Mouse (Mus musculus) activated CD4-positive, CD25-positive, alpha-beta regulatory T cell, adult 9 weeks (primary cell): ENCODE measurements around the gene Gpank1. TPM values are rescaled to one million over a fixed set of nuclear protein-coding genes. Genes with fewer than 3 reads are reported as not detected.

Experiments used
- polyA plus RNA-seq: library from polyadenylated mRNA; unstranded; fragments of 100-300 nt; shearing (Covaris generic); gene quantifications from one replicate; pipeline ENCODE4 v1.2.1, GENCODE M21; 2017

Gene Gpank1
- polyA plus RNA-seq = 58.5 TPM

GRCm38 (mm10) chr17:35121143-35121799, at the start of gene Gpank1:
TSS of gene Gpank1 (plus strand) at chr17:35121455.

GRCm38 (mm10) chr17:35076507-35077176, 44.6 kb upstream of the Gpank1 start, which contains the start of gene Ly6g6e:
TSS of gene Ly6g6e (plus strand) at chr17:35076902.

GRCm38 (mm10) chr17:35077786-35078233, 43.4 kb upstream of the Gpank1 start, which contains the start of gene Ly6g6d:
TSS of gene Ly6g6d (minus strand) at chr17:35078065.

GRCm38 (mm10) chr17:35085208-35085865, 35.9 kb upstream of the Gpank1 start, which contains the start of gene Ly6g6f:
TSS of gene Ly6g6f (minus strand) at chr17:35085610.

GRCm38 (mm10) chr17:35088825-35089644, 32.2 kb upstream of the Gpank1 start, which contains the start of gene Abhd16a:
TSS of gene Abhd16a (plus strand) at chr17:35089263.

GRCm38 (mm10) chr17:35108097-35108496, 13.2 kb upstream of the Gpank1 start, which contains the start of gene Ly6g5c:
TSS of gene Ly6g5c (plus strand) at chr17:35108279.

GRCm38 (mm10) chr17:35115046-35116019, 5.9 kb upstream of the Gpank1 start, which contains the start of gene Ly6g5b:
TSS of gene Ly6g5b (minus strand) at chr17:35115428.

GRCm38 (mm10) chr17:35121871-35122303, 632 bp downstream of the Gpank1 start, which contains the start of gene Csnk2b:
TSS of gene Csnk2b (minus strand) at chr17:35122053.

GRCm38 (mm10) chr17:35126206-35126611, 5.0 kb downstream of the Gpank1 start, which contains the start of gene D17H6S53E:
TSS of gene D17H6S53E (plus strand) at chr17:35126373.

GRCm38 (mm10) chr17:35131500-35132173, 10.4 kb downstream of the Gpank1 start, which contains the start of gene Apom:
TSS of gene Apom (minus strand) at chr17:35132050.

GRCm38 (mm10) chr17:35134801-35135590, 13.7 kb downstream of the Gpank1 start, which contains the start of gene Bag6:
TSS of gene Bag6 (plus strand) at chr17:35135178.

GRCm38 (mm10) chr17:35164568-35165450, 43.6 kb downstream of the Gpank1 start, which contains the start of gene Prrc2a:
TSS of gene Prrc2a (minus strand) at chr17:35164897.

Other genes with a start within 250 kb of the Gpank1 start
- 0.64 TPM for gene Zbtb12, start 242.0 kb upstream of the Gpank1 start, polyA plus RNA-seq
- not detected for gene Gm20547, start 239.4 kb upstream of the Gpank1 start, polyA plus RNA-seq
- 2.3 TPM for gene C2, start 223.2 kb upstream of the Gpank1 start, polyA plus RNA-seq
- 38.7 TPM for gene Ehmt2, start 223.0 kb upstream of the Gpank1 start, polyA plus RNA-seq
- not detected for gene Slc44a4, start 207.0 kb upstream of the Gpank1 start, polyA plus RNA-seq
- gene Neu1, start 190.2 kb upstream of the Gpank1 start, polyA plus RNA-seq = 85.9 TPM
- 54.2 TPM for gene Hspa1b, start 162.2 kb upstream of the Gpank1 start, polyA plus RNA-seq
- gene Gm20481, start 151.5 kb upstream of the Gpank1 start, polyA plus RNA-seq = 2.7 TPM
- gene Hspa1a, start 149.3 kb upstream of the Gpank1 start, polyA plus RNA-seq = 13.2 TPM
- gene Hspa1l, start 148.8 kb upstream of the Gpank1 start, polyA plus RNA-seq = 0.17 TPM
- 55.0 TPM for gene Lsm2, start 139.6 kb upstream of the Gpank1 start, polyA plus RNA-seq
- 187 TPM for gene Vars, start 120.5 kb upstream of the Gpank1 start, polyA plus RNA-seq
- 0.33 TPM for gene Vwa7, start 104.9 kb upstream of the Gpank1 start, polyA plus RNA-seq
- 0.82 TPM for gene Sapcd1, start 93.4 kb upstream of the Gpank1 start, polyA plus RNA-seq
- gene Msh5, start 74.7 kb upstream of the Gpank1 start, polyA plus RNA-seq = 1.5 TPM
- 661 TPM for gene Clic1, start 71.5 kb upstream of the Gpank1 start, polyA plus RNA-seq
- 2.2 TPM for gene Ddah2, start 62.4 kb upstream of the Gpank1 start, polyA plus RNA-seq
- gene Ly6g6c, start 56.1 kb upstream of the Gpank1 start, polyA plus RNA-seq = not detected
- gene Mpig6b, start 55.3 kb upstream of the Gpank1 start, polyA plus RNA-seq = not detected
- not detected for gene Ly6g6e, start 44.6 kb upstream of the Gpank1 start, polyA plus RNA-seq
- gene Ly6g6d, start 43.4 kb upstream of the Gpank1 start, polyA plus RNA-seq = not detected
- gene Ly6g6f, start 35.8 kb upstream of the Gpank1 start, polyA plus RNA-seq = not detected
- 65.7 TPM for gene Abhd16a, start 32.2 kb upstream of the Gpank1 start, polyA plus RNA-seq
- gene Ly6g5c, start 13.2 kb upstream of the Gpank1 start, polyA plus RNA-seq = not detected
- gene Ly6g5b, start 6.0 kb upstream of the Gpank1 start, polyA plus RNA-seq = 3.8 TPM
- gene Csnk2b, start 598 bp downstream of the Gpank1 start, polyA plus RNA-seq = 341 TPM
- gene D17H6S53E, start 4.9 kb downstream of the Gpank1 start, polyA plus RNA-seq = 5.3 TPM
- not detected for gene Apom, start 10.6 kb downstream of the Gpank1 start, polyA plus RNA-seq
- 48.8 TPM for gene Bag6, start 13.7 kb downstream of the Gpank1 start, polyA plus RNA-seq
- gene Prrc2a, start 43.4 kb downstream of the Gpank1 start, polyA plus RNA-seq = 28.9 TPM
- 4.8 TPM for gene Aif1, start 54.6 kb downstream of the Gpank1 start, polyA plus RNA-seq
- 9.6 TPM for gene Lst1, start 67.0 kb downstream of the Gpank1 start, polyA plus RNA-seq
- gene Ltb, start 73.0 kb downstream of the Gpank1 start, polyA plus RNA-seq = 1,484 TPM
- 56.7 TPM for gene Tnf, start 80.6 kb downstream of the Gpank1 start, polyA plus RNA-seq
- 152 TPM for gene Lta, start 83.9 kb downstream of the Gpank1 start, polyA plus RNA-seq
- 1.6 TPM for gene Gm16181, start 99.4 kb downstream of the Gpank1 start, polyA plus RNA-seq
- 6.4 TPM for gene Atp6v1g2, start 112.2 kb downstream of the Gpank1 start, polyA plus RNA-seq
- 16.8 TPM for gene Nfkbil1, start 114.3 kb downstream of the Gpank1 start, polyA plus RNA-seq
- 296 TPM for gene Ddx39b, start 120.3 kb downstream of the Gpank1 start, polyA plus RNA-seq
- gene H2-D1, start 141.3 kb downstream of the Gpank1 start, polyA plus RNA-seq = 6,634 TPM
- gene H2-Q1, start 198.9 kb downstream of the Gpank1 start, polyA plus RNA-seq = 0.20 TPM
- gene H2-Q2, start 220.8 kb downstream of the Gpank1 start, polyA plus RNA-seq = 21.3 TPM